Mouse (Mus musculus) 3134 (cell line): Measurements from ENCODE around the gene Pnkd.
"Not testable (repeated sequence)": the region's sequence is repeated elsewhere in the genome, so short reads cannot be mapped to it uniquely, and the experiment has no call there.

Source experiments
- DNase-seq: peaks from one replicate; pipeline ENCODE4 v3.0.0-alpha.2; 2011; ENCODE audit warnings: low spot score; ENCODE audit not compliant: insufficient read length; ENCODE audit errors: extremely low read depth

Pnkd gene

DNA sequence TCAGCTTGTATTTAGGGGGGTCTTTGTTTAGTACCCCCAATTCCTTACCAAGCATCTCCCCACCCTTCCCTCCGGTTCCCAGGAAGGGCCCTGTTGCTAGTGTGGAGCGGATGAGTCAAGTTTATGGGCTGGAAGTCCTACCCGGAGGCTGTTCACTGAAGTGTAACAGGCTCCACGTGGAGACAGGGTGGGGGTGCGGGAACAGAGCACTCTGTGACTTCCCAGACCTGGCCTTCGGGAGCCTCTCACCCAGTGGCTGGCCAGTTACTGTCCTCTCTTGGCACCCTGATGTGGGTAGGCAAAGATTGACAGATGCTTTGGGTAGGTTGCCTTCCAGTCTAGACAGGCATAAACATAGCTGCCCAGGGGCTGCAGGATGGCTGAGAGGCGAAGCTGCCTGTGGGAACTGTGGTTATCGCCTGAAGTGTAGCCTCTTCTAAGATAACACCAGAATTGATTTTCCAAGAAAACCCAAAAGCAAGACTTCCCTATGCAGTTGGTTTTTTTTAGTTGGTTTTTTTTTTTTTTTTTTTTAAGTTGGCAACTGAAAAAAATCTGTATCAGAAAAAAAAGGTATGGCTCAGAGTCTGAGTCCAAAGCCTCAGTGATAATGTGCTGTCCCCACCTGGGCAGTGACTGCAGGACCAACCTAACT is 6.7 kb upstream of the Pnkd start:
- peak; percentile 54 for DNase-seq

DNA sequence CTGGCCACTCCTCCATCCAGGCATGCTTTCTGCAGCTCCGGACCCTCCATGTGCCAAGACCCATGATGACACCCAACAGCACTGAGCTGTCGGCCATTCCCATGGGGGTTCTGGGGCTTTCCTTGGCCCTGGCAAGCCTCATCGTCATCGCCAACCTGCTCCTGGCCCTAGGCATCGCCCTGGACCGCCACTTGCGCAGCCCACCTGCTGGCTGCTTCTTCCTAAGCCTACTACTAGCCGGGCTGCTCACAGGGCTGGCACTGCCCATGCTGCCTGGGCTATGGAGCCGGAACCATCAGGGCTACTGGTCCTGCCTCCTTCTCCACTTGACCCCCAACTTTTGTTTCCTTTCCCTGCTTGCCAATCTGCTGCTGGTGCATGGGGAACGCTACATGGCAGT is 6.2 kb upstream of the Pnkd start, which contains the start of gene Gpbar1:
Gene Gpbar1 (plus strand): TSS at position 13 of the 400 bp plus-strand sequence.
- no peak for DNase-seq

DNA sequence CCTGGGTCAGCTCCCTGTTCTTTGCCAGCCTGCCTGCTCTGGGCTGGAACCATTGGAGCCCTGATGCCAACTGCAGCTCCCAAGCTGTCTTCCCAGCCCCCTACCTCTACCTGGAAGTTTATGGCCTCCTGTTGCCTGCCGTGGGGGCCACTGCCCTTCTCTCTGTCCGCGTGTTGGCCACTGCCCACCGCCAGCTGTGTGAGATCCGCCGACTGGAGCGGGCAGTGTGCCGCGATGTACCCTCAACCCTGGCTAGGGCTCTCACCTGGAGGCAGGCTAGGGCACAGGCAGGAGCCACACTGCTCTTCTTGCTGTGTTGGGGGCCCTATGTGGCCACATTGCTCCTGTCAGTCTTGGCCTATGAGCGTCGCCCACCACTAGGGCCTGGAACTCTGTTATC is 5.7 kb upstream of the Pnkd start:
- no peak for DNase-seq

DNA sequence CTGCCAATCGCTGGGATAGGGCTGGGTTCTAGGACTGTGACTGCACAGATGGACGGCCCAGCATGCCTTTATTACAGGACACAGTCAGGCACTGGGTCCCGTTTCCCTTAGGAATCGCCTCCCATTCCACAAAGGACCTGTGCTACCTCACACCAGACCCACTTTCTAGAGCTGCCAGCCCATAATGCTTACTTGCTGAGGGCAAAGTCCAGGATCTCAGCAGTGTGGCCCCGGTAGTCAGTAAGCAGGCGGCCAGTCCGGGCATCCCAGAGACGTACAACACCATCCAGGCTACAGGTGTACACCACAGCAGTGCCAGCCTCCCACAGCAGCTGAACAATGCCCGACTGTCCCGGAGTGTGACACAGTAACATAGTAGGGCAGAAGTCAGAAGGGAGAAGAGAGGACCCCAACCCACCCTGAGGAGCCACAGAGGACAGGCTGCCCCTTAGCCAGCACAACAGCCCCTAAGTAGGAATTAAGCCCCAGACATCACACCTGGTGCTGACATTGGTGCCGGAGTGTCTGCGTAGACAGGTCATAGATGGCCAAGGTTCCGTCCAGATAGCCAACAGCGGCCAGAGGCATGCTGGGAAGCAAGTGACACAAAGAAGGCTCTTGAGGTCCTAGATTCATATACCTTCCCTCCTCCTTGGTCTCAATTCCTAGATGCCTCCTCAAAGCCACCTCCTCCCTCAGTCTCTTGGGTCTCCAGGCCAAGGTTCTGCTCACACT is 4.0 kb upstream of the Pnkd start:
- DNase-seq: no peak

DNA sequence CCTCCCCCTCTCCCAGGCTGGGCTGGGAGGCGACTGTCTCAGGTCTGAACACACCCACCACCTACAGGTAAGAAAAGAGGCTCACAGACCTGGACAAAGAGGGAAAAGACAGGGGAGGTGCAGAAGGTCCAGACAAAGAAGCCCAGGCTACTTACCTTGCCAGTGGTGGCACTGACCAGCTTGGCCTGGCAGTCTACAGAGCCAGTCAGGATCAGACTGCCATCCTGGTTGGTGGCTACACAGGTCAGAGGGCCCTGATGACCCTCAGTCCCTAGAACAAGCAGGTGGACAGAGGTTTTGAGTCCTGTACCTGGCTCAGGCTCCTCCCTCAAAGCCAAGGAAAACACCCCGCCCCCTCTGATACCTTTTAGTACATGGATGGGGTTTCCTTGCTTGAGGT is 3.4 kb upstream of the Pnkd start:
- DNase-seq: no peak

DNA sequence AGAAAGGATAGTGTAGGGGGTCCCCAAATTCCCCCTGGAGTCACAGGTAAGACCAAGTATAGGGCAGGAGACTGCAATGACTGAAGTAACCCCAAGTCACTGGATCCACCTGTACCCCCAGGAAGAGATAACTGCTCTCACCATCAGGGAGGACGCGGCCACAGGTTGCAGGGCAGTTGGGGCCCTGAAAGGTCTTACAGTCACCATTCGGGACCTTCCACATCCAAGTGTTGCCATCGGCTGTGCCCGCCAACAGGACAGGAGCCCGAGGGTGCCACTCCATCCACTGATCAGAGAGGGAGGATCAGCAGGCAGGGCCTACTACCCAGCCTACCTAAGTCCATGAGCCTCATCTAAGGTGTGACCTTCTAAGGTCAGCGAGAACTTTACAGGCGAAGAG is 2.8 kb upstream of the Pnkd start:
- DNase-seq: no peak

DNA sequence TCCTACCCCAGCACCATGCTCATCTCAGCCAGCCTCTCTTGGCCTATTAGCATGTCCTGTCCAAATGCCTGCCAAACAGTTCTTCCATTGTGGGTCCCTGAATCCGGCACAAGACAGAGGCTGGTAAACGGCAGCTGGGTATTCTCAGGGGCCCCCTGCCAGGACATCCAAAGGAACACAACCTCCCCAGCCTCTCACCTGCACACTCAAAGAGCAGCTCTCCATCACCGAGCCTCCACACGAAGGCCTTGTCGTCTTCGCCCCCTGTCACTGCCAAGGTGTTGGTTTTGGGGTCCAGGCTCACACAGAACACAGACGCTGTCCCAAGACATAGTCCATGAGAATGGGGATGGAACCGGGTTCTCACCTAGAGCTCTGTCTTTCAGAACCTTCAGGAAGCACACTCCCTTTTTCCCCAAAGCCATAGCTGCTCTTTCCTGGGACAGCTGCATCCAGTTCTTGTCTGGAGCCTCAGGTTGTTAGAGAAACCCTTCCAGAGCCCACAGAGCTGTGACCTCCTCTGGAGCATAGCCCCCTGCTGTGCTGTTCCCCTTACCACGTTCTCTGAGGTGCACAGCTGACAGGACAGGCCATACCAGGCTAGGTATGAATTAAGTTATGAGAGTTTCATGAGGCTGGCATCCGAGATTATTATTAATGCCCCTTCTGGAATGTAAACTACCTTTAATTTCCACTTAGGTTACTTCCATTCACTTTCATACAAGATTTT is 1.7 kb upstream of the Pnkd start:
- DNase-seq: no peak

DNA sequence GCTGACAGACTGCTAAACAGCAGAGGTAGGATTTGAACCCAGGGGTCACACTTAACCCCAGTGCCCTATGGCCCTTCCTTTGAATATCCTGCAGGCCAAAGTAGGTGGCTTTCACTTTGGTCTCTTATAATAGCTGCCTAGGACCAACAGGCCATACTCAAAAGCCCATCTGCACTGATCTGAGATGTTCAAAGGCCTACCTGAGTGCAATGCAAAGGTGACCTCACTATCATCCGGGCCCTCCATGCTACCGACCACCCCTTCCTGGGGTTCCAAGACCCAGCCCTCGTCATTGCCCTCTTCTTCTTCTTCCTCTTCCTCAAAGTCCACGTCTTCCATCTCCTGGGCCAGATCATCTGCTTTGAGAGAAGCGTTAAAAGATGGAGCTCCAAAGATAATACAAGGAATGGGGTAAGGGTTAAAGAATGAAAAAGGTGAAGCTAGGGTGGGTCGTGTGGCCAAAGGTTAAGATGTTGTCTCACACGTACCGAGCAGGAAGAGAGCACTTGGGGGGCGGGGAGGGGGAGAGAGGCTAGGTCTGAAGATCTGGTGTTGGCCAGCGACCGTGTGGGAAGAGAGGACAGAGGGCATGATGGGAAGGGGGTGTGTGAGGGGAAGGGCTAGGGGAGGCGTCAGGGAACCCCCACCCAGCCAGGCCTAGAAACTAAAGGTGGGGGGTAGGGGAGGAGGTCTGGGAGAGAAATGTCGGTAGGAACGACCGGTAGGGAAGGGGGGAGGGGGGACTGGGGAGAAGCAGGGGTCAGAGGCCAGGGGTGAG is 855 bp upstream of the Pnkd start:
- DNase-seq: no peak

DNA sequence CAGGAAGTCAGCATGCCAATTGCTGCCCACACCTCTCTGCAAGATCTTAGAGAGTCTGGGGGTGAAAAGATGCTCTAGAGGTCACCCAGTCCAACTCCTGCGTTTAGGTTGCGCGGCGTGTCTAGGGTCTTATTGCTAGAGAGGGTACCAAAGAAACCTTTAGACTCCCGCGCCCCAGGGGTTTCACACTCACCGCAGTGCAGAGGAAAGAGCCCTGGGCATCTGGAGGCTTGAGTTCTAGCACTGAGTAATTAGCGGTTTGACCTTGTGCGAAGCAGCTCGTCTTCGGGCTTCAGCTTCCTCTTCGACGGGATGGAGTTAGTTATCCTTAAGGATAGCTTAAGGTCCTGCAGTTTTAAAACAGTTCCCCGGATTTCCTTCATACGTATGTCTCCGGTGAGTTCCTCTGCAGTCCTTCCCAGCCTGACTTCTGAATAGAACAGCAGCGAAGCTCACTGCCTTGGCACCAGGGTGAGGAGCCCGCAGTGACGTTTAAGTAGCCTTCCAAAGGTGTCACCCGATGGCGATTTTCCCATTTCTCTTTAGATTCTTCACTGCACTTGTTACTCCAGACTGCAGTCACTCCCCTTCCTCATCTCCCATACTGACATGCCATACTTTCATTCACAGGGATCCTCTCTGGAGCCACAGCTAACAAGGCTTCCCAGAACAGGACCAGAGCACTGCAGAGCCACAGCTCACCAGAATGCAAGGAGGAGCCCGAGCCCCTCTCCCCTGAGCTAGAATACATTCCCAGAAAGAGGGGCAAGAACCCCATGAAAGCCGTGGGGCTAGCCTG is 681 bp downstream of the Pnkd start:
- DNase-seq: no peak

DNA sequence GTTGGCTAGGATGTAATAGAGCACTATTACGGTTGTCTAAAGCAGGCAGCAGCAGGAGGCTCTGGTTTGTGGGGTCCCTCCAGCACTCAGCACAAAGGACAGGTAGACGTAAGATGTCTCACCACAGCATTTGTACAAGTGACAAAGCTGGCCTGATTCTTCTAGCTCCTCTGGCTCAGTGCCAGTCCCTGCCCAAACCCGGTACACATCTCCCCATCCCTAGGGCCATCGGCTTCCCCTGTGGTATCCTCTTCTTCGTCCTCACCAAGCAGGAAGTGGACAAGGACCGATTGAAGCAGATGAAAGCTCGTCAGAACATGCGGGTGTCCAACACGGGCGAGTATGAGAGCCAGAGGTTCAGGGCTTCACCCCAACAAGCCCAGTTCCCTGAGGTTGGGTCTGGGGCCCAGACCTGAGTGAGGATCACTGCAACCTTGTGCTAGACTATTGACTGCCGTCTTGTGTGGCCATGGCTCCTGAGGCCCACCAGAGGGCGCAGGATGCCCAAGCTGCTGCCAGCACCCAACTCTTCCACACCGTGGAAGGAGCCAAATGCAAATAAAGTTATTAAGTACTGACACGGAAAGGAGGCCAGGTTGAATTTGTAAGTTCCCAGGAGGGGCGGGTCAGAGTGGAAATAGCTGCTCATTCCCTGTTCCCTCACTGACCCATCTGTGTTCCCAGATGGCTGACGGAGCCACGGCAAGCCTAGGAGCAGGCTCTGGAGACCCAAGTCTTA is 2.3 kb downstream of the Pnkd start:
- DNase-seq: not testable (repeated sequence)

DNA sequence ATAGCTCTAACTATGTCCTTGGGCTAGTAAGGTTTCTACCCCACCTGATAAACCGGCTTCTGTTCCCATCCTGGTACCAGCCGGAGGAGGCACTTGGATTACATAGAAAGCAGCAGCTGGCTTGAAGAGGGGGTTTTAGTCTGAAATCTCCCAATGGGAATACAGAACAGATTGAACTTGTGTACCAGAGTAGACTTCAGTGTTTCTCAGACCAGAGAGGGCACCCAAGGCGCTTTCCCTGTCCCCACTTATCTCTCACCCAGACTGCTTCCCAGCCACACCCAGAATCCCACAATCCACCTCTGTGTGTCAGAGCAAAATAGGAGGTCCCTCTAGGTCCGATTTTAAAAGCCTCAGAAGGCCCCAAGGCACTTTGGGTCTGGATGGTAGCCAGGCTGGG is 3.6 kb downstream of the Pnkd start:
- no peak for DNase-seq

DNA sequence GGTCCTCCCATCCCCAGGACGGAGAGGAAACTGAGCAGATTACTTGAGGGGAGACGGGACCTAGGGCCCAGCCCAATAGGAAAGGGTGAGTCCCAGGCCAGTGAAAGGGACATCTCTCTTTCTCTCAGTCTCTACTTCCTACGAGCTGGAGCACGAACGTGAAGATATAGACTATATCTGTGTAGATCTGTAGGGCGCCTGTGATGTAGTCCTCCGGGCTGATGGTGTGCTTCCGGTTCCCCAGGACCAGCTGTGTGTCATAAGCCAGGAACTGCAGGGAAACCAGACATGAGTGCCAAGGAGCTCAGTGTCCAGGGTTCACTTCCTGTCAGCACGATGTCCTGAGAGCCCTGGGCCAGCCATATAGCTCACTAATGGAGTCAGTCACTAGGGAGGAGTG is 4.5 kb downstream of the Pnkd start:
- DNase-seq: no peak

DNA sequence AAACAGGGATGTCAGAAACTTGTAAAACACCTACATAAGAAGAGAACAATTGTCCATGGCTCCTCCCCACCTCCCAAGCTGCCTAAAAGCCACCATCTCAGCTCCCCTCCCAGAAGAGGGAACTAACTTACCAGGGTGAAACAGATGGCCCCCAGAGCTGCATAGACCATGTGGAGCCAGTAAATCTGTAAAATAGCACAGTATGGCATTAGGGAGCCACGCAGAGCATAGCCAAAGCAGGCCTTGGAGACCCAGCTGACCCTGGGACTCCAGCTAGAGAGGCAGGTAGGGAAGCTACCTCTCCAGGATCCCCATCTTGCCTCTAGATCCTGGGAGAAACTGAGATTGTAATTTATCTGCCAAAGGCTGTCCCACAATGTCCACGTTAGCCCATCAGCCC is 5.0 kb downstream of the Pnkd start:
- DNase-seq: no peak

DNA sequence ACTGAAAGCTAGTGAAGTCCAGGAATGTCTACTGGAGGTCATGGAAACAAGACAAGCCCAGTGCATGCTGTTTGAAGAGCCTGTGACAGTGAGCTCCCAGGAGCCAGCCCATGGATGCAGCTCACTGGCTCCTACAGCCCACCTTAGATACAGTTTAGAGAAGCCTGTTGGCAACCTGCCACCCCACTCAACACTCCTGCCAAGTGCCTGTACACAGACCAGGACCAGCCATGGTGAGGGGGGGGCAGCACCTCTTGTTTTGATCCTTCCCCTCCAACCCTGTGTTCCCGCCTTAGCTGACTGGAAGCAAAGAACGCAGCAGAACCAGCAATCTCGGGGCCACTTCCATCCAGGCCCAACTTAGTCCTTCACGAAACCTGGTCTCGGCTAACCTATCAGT is 5.4 kb downstream of the Pnkd start:
- DNase-seq: no peak

DNA sequence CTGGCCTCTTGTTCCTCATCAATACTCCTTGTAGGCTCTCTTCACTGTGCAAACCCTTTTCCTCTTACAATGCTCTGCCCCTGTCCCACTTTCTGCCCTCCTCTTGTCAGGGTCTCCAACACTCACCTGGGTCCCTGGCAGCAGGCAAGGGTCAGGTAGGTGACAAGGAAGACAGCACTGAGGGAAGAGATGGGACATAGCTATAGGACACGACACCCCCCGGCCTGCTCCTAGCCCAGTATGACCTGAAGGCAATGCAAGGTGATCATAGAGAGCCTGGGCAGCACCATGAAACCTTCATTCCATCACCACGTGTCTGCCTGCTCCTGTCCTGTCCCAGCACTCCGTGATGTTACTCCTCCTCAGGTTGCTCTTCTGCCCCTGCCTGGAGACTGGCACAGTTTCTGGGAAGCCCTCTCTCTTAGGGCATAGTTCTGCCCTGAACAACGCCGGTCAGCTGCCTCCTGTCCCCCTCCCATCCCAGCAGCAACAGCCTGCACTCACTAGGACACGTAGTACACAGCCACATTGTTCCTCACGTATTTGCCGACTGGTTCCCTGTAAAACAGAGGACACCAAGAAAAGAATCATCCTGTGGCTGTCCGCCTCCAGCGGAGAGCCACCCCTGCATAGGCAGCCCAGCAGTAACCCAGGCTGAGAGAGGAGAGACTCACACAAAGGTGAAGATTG is 7.7 kb downstream of the Pnkd start:
- DNase-seq: no peak

DNA sequence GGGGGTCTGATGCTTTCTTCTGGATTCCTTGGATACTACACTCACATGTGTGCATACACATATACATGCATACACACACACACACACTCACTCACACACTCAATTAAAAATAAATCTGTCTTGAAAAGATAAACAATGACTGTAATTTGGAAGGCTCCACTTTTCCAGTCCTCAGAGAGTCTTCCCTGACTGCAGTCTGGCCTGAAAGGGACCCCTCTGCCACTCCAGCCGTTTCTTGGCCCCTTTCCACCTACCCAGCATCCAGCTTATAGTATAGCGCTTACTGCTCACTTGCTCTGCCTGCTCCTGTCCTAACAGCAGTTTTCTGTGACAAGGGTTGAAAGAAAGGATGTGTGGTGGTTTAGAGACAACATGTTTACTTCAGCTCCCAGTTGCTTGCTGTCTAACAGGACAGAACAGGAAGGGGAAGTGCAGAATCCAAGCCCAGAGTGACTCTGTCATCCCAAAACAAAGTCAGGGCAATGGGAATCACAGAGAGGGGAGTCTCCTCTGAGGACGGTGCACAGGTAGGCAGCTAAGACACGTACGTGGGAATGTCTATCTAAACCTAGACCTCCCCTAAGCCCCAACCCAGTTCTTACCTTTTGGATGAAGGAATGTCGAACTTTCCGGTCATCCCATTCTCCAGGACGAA is 8.7 kb downstream of the Pnkd start:
- no peak for DNase-seq

DNA sequence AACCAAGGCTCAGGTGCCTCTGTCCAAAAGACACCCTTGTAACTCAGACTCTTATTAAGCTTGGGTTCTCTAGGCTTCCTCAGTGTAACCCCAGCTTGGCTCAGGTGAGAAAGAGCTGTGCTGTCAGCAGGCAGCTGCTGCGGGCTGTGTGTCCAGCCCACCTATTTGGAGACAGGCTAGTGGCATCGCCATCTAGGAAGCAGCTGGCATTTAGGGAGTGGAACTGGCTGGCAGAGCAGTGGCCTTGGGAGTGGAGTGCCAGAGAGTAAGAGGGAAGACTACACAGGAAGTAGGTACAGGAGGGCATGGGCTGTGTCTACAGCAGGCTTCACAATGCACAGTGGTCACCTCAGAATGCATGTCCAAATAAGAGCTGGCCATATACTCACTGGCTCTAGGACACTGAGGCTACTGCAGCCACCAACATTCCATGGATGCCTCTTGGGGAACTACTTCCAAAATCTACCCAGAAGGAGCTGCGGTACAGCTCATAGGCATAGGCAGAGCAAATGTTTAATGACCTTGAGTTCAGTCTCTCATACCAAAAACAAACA is 9.4 kb downstream of the Pnkd start:
- DNase-seq: no peak

DNA sequence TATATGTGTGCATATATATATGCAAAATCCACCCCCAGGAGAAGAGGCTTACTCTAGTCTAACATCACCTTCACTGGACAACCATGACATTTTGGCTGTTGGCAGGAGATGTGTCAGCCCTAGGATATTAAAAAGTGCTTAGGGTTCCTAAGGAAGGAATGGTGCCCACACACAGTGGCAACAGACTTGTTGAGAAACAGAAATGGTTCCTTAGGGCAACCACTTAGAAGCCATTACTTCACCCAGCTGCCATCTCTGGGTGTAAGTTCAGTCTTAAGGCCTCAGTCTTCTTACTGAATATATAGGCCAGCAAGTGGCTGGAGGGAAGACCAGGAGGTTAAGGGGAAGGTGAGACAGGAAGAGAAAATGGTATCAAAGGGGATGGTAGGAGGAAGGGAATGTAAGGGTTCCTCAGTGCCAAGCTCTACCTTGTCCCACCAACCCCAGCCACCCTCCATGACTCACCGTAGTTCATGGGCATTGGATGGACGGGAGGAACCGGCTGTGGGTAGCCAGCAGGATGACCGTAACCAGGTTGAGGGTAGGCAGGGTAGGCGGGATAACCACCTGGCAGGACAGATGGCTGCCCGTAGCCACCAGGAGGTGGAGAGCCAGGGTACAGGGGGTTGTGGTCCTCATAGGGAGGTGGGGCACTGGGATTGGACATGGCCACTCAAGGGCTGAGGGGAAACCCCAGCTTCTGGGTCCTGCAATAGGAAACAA is 10.2 kb downstream of the Pnkd start:
- DNase-seq: no peak
